Mouse (Mus musculus) heart, embryonic 11.5 days (tissue): ENCODE data around the gene Ppp1r12b. TPM values are rescaled to one million over a fixed set of nuclear protein-coding genes. Genes with fewer than 3 reads are reported as not detected.
A peak's percentile ranks its signal among the peaks of the same experiment; 100 is the strongest.

ENCODE experiments used
- ATAC-seq: fragments of 200-750 bp; cut with Nextera tagmentation; replicated peaks from 2 replicates; pipeline ENCODE4 v1.8.0; 2017; ENCODE audit warnings: moderate library complexity; ENCODE audit not compliant: insufficient number of reproducible peaks, low FRiP score, low TSS enrichment
- H3K27ac ChIP-seq: fragments of 300-500 bp; sonication (generic); 2 replicates; pipeline ENCODE4 v1.5.1; 2014; ENCODE audit warnings: mild to moderate bottlenecking, low read depth, low read length
- H3K27me3 ChIP-seq: fragments of 300-500 bp; sonication (generic); 2 replicates; pipeline ENCODE4 v1.6.1; 2014; ENCODE audit warnings: mild to moderate bottlenecking, low read length, mixed read lengths; ENCODE audit not compliant: control insufficient read depth, insufficient read depth
- H3K36me3 ChIP-seq: fragments of 300-500 bp; sonication (generic); 2 replicates; pipeline ENCODE4 v1.6.1; 2014; ENCODE audit warnings: mild to moderate bottlenecking, low read length, moderate library complexity, mixed read lengths; ENCODE audit not compliant: control insufficient read depth, insufficient read depth
- H3K4me1 ChIP-seq: fragments of 300-500 bp; sonication (generic); 2 replicates; pipeline ENCODE4 v1.6.1; 2014; ENCODE audit warnings: low read length; ENCODE audit not compliant: control insufficient read depth, insufficient read depth
- H3K4me2 ChIP-seq: fragments of 300-500 bp; sonication (generic); 2 replicates; pipeline ENCODE4 v1.6.1; 2014; ENCODE audit warnings: mild to moderate bottlenecking, moderate library complexity
- H3K4me3 ChIP-seq: fragments of 300-500 bp; sonication (generic); 2 replicates; pipeline ENCODE4 v1.5.1; 2014; ENCODE audit warnings: low read depth, low read length
- H3K9ac ChIP-seq: fragments of 300-500 bp; sonication (generic); 2 replicates; pipeline ENCODE4 v1.6.1; 2014; ENCODE audit warnings: mild to moderate bottlenecking, low read depth, low read length, moderate library complexity
- H3K9me3 ChIP-seq: fragments of 300-500 bp; sonication (generic); replicated peaks from 2 replicates; pipeline ENCODE4 v1.6.1; 2016; ENCODE audit warnings: low read length; ENCODE audit not compliant: control insufficient read depth
- WGBS: fragments of 180-500 bp; shearing (Covaris S2); extraction: QIAGEN DNeasy Blood & Tissue Kit; methylation state at CpG from one replicate; pipeline ENCODE4 v1.1.7; 2014; ENCODE audit not compliant: insufficient replicate concordance; 5-methylcytosine and 5-hydroxymethylcytosine counted together
- polyA plus RNA-seq: library from polyadenylated mRNA; unstranded; fragments of >200 nt; fragmentation: Nextera tagmentation; extraction: Ambion mirVana; gene quantifications from 2 replicates; pipeline ENCODE4 v1.2.1, GENCODE M21; 2014

Ppp1r12b gene
- polyA plus RNA-seq, 1 experiment from 2014 or later = 26.7 TPM

- no peak for ATAC-seq
- no peaks in the 10 kb centered on the region for H3K36me3 ChIP-seq
- WGBS = 48% methylated on average over 7 of the region's 7 CpGs
Observed at GRCm38 (mm10) chr1:134960634-134961033, 4.9 kb upstream of the Ppp1r12b start.

GRCm38 (mm10) chr1:134955050-134955636 lies 599 bp downstream of the Ppp1r12b start:
- no peaks in the 10 kb centered on the region for H3K27me3 ChIP-seq
- H3K9ac ChIP-seq = peak overlapping the region; percentile 94
- no peaks in the 10 kb centered on the region for H3K9me3 ChIP-seq
- peak overlapping the region; percentile 92 for H3K27ac ChIP-seq
- H3K36me3 ChIP-seq = no peaks in the 10 kb centered on the region
- H3K4me1 ChIP-seq = peaks cover 4% of the 10 kb centered on the region; the same call in 1 of the 2 replicates
- peak overlapping the region; percentile 69 for H3K4me2 ChIP-seq
- peak; percentile 25; the same call in 1 of the 2 replicates for ATAC-seq
- peak overlapping the region; percentile 83 for H3K4me3 ChIP-seq
- 4% methylated on average over 16 of the region's 16 CpGs for WGBS

More at GRCm38 (mm10) chr1:134960634-134961033, 4.9 kb upstream of the Ppp1r12b start:
- Histone ChIP-seq H3K9me3 (no peaks in the 10 kb centered on the region), H3K4me3 (no peak overlapping the region), H3K4me1 (no peaks in the 10 kb centered on the region), H3K27ac (no peak overlapping the region), H3K4me2 (no peak overlapping the region), H3K9ac (no peak overlapping the region), H3K27me3 (no peaks in the 10 kb centered on the region)

DNA sequence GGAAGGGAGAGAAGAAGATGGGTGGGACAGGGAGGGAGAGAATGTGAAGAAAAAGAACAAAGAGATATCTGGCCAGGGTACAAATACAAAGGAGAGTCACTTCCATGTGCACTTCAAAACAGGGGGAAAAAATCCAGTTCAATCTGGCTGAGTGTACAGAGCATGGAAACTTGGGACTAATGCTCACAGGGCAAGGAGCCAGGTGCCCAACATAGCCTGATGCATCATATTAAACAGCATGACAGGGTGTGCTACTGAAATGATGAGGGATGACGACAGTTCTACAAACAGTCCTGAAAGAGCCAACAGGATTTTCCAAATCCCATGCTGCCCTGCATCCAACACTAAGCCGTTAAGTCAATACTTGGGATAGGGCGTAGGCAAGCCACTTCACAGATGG lies 5.8 kb downstream of the Ppp1r12b start:
- Histone ChIP-seq H3K9ac (no peak overlapping the region), H3K36me3 (no peaks in the 10 kb centered on the region), H3K4me1 (peaks cover 4% of the 10 kb centered on the region; the same call in 1 of the 2 replicates), H3K9me3 (no peaks in the 10 kb centered on the region), H3K27me3 (no peaks in the 10 kb centered on the region), H3K4me3 (no peak overlapping the region), H3K27ac (no peak overlapping the region), H3K4me2 (no peak overlapping the region)
- 88% methylated on average over 3 of the region's 3 CpGs for WGBS
- no peak for ATAC-seq

GRCm38 (mm10) chr1:134947590-134947989 lies 8.2 kb downstream of the Ppp1r12b start:
- no peak overlapping the region for H3K4me3 ChIP-seq

DNA sequence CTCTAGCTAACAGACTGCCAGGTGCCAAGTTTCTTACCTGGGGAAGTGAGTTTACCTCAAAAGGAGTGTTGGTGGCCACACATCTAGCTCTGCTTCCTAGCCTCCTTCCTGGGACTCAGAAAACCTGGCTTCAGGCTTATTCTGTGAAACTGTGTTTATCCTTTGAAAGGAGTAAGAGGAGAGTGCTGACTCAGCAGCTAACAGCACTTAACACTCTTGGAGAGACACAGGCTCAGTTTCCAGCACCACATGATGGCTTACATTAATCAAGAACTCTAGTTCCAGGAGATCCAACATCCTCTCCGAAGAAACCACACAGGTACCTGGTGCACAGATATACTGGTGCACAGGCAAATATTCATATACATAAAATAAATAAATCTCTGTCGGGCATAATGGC lies 12.8 kb downstream of the Ppp1r12b start:
- Histone ChIP-seq H3K4me1 (peaks cover 14% of the 10 kb centered on the region), H3K27ac (no peak overlapping the region), H3K9ac (no peak overlapping the region), H3K4me2 (no peak overlapping the region), H3K36me3 (no peaks in the 10 kb centered on the region), H3K9me3 (no peaks in the 10 kb centered on the region), H3K4me3 (no peak overlapping the region), H3K27me3 (no peaks in the 10 kb centered on the region)
- 87% methylated on average over 2 of the region's 2 CpGs for WGBS
- ATAC-seq = no peak

More at GRCm38 (mm10) chr1:134947590-134947989, 8.2 kb downstream of the Ppp1r12b start:
- Histone ChIP-seq H3K4me1 (peaks cover 4% of the 10 kb centered on the region; the same call in 1 of the 2 replicates), H3K9me3 (no peaks in the 10 kb centered on the region), H3K36me3 (no peaks in the 10 kb centered on the region), H3K9ac (no peak overlapping the region), H3K4me2 (no peak overlapping the region), H3K27ac (no peak overlapping the region), H3K27me3 (no peaks in the 10 kb centered on the region)
- WGBS = 85% methylated on average over 7 of the region's 7 CpGs
- ATAC-seq = no peak

GRCm38 (mm10) chr1:134940863-134941262 lies 14.9 kb downstream of the Ppp1r12b start:
- H3K36me3 ChIP-seq = no peaks in the 10 kb centered on the region
- H3K4me2 ChIP-seq = no peak overlapping the region
- H3K27ac ChIP-seq = peak overlapping the region; percentile 1; the same call in 1 of the 2 replicates
- no peaks in the 10 kb centered on the region for H3K9me3 ChIP-seq
- H3K9ac ChIP-seq = no peak overlapping the region
- H3K27me3 ChIP-seq = no peaks in the 10 kb centered on the region
- 63% methylated on average over 4 of the region's 4 CpGs for WGBS
- peaks cover 19% of the 10 kb centered on the region for H3K4me1 ChIP-seq
- H3K4me3 ChIP-seq = no peak overlapping the region
- no peak for ATAC-seq

GRCm38 (mm10) chr1:134938233-134938632 lies 17.5 kb downstream of the Ppp1r12b start:
- no peak overlapping the region for H3K27ac ChIP-seq
- H3K27me3 ChIP-seq = no peaks in the 10 kb centered on the region
- WGBS = 84% methylated on average over 1 of the region's 1 CpGs
- H3K9me3 ChIP-seq = no peaks in the 10 kb centered on the region
- H3K4me1 ChIP-seq = peaks cover 32% of the 10 kb centered on the region
- no peaks in the 10 kb centered on the region for H3K36me3 ChIP-seq
- H3K4me2 ChIP-seq = no peak overlapping the region
- no peak for ATAC-seq
- H3K4me3 ChIP-seq = no peak overlapping the region
- no peak overlapping the region for H3K9ac ChIP-seq

DNA sequence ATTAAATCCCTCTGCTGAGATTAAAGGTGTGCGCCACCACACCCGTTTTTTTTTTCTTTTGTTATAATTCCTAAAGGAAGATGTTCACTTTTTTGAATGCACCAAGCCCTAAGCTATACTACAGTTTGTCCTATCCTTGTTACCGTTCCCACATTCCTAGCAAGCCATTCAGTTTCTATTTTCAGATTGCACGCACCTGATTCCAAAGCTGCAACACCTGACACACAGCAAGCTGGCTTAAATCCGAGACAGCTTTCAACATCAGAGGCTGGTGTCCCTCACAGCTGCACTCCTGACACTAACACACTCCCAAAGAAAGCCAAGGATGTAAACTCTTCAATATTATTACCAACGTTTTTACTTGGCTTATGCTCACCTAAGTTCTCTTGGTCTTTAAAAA lies 19.4 kb downstream of the Ppp1r12b start:
- no peaks in the 10 kb centered on the region for H3K9me3 ChIP-seq
- ATAC-seq = no peak

DNA sequence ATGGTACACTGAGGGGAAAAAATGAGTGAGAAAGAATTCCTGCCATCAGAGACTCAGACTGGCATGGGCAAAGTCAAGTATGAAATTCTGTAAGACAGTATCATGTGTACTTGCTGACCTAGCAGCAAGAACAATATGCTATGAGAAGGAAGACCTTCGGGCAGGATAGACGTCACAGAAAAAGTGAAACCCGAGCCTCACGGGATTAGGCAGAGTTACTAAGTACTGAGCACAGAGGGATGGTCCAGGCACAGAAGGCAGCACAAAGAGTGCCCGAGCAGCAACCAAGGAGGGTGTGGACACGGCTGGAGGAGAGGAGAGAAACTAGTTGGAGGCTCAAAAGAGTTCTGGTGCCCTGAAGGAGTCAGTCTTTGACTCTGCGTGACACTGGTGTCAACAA lies 23.3 kb downstream of the Ppp1r12b start:
- 44% methylated on average over 7 of the region's 7 CpGs for WGBS
- Histone ChIP-seq H3K9me3 (no peaks in the 10 kb centered on the region), H3K9ac (no peak overlapping the region), H3K27ac (peak overlapping the region; percentile 32; the same call in 1 of the 2 replicates), H3K4me2 (peak overlapping the region; percentile 41), H3K4me3 (no peak overlapping the region), H3K36me3 (no peaks in the 10 kb centered on the region), H3K4me1 (peaks cover 35% of the 10 kb centered on the region), H3K27me3 (no peaks in the 10 kb centered on the region)
- no peak for ATAC-seq

More for the DNA sequence above, 19.4 kb downstream of the Ppp1r12b start:
- no peak overlapping the region for H3K4me2 ChIP-seq
- peak overlapping the region; percentile 41; the same call in 1 of the 2 replicates for H3K27ac ChIP-seq
- WGBS = 69% methylated on average over 6 of the region's 6 CpGs
- H3K36me3 ChIP-seq = no peaks in the 10 kb centered on the region
- no peaks in the 10 kb centered on the region for H3K27me3 ChIP-seq
- H3K9ac ChIP-seq = no peak overlapping the region
- no peak overlapping the region for H3K4me3 ChIP-seq
- peaks cover 46% of the 10 kb centered on the region for H3K4me1 ChIP-seq
